Mouse (Mus musculus) Patski (cell line): ENCODE data around the gene Plekha6. TPM values are rescaled to one million over a fixed set of nuclear protein-coding genes. Genes with fewer than 3 reads are reported as not detected.

Experiments
- ATAC-seq: fragments of 100-300 bp; one replicate; pipeline ENCODE4 v1.8.0; 2021
- CTCF ChIA-PET: fragments of 350-600 bp; sonication (Branson Sonifier 250); formaldehyde crosslinking; loops from one replicate; lab custom pipeline; 2022; ENCODE audit warnings: inconsistent platforms; lab: Charles Lee
- POLR2A ChIA-PET: fragments of 350-600 bp; sonication (Branson Sonifier 250); formaldehyde crosslinking; loops from one replicate; lab custom pipeline; 2022; ENCODE audit warnings: antibody characterized with exemption, inconsistent platforms; lab: Charles Lee
- DNase-seq: peaks from one replicate; pipeline ENCODE4 v3.0.0-alpha.2; 2011; ENCODE audit warnings: low read depth, low spot score
- H3K27me3 ChIP-seq: fragments of 371-371 bp; one replicate; pipeline ENCODE4 v1.5.1; 2021
- CTCF ChIP-seq: fragments of 100-300 bp; IDR thresholded peaks from one replicate; pipeline ENCODE4 v1.5.1; 2021
- in situ Hi-C: fragments of 300-500 bp; cut with MboI; formaldehyde crosslinking; loops from 3 replicates; pipeline ENCODE4 v1.11.1; 2018; ENCODE audit warnings: low pct_unique_long_range_greater_than_20kb, mixed read lengths
- polyA plus RNA-seq: library from polyadenylated mRNA; unstranded; gene quantifications from one replicate; pipeline ENCODE4 v1.2.3, GENCODE M21; 2021

The Plekha6 gene
- polyA plus RNA-seq, 1 experiment from 2014 or later: 17.6 TPM

- CTCF ChIA-PET: no interaction called here
- ATAC-seq: no peak
- H3K27me3 ChIP-seq: no peaks in the 10 kb centered on the region
- no peak for TF ChIP-seq CTCF
- in situ Hi-C loops: no loop called here
- DNase-seq: no peak
- POLR2A ChIA-PET: no interaction called here
Observed at GRCm38 (mm10) chr1:133196181-133196580, 32.2 kb downstream of the Plekha6 start.

DNA sequence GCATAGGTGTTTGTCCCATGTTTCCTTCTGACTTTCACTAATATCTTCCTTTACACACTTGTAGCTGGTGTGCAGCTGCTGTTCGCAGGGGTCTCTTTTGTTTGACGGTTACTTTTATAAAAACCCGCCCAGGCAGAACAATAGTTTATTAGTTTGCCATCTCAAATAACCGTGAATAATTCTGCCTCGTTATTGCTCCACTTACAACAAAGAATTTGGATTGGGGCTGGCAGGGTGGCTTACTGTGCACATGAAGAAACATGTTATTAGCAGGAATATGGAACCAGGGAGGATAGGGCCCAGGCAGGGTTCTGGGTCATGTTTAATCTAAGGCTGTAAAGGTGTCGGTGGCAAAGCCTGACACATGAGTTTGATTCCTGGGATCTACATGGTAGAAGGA is 33.3 kb downstream of the Plekha6 start:
- DNase-seq (no peak), ATAC-seq (no peak)
- in situ Hi-C loops: no loop called here
- H3K27me3 ChIP-seq: no peaks in the 10 kb centered on the region
- CTCF ChIA-PET: no interaction called here
- POLR2A ChIA-PET: no interaction called here
- no peak for TF ChIP-seq CTCF

- H3K27me3 ChIP-seq: no peaks in the 10 kb centered on the region
- ChIA-PET CTCF (interaction anchor here (1.1 to 1.5 kb wide), 2 partner anchors 10 to 107 kb away, joined by 5 read pairs; no protein-coding TSS in a partner anchor), POLR2A (no interaction called here)
- no peak for TF ChIP-seq CTCF
- DNase-seq (no peak), ATAC-seq (no peak)
- in situ Hi-C loops: loop anchor here (25.0 kb wide), 1 partner anchor 888 kb away; the partner anchor contains the start of gene Btg2
Observed at GRCm38 (mm10) chr1:133199706-133200105, 35.7 kb downstream of the Plekha6 start.

- ATAC-seq: no peak
- ChIA-PET CTCF (interaction anchor here (0.8 to 2.2 kb wide), 3 partner anchors 20 to 24 kb away, joined by 3 to 10 read pairs (median 3); no protein-coding TSS in a partner anchor), POLR2A (no interaction called here)
- no peaks in the 10 kb centered on the region for H3K27me3 ChIP-seq
- in situ Hi-C loops: loop anchor here (25.0 kb wide), 1 partner anchor 886 kb away; the partner anchor contains the start of gene Btg2
- TF ChIP-seq CTCF: no peak
- no peak for DNase-seq
Observed at GRCm38 (mm10) chr1:133201499-133201898, 37.5 kb downstream of the Plekha6 start.

- TF ChIP-seq CTCF: no peak
- no peaks in the 10 kb centered on the region for H3K27me3 ChIP-seq
- in situ Hi-C loops: loop anchor here (25.0 kb wide), 1 partner anchor 884 kb away; the partner anchor contains the start of gene Btg2
- DNase-seq (no peak), ATAC-seq (no peak)
- POLR2A ChIA-PET: no interaction called here
- CTCF ChIA-PET: no interaction called here
Observed at GRCm38 (mm10) chr1:133203701-133204100, 39.7 kb downstream of the Plekha6 start.

GRCm38 (mm10) chr1:133204341-133204849 is 40.4 kb downstream of the Plekha6 start:
- no peak for TF ChIP-seq CTCF
- H3K27me3 ChIP-seq: no peaks in the 10 kb centered on the region
- DNase-seq (no peak), ATAC-seq (no peak)
- ChIA-PET POLR2A (no interaction called here), CTCF (interaction anchor here (1.2 kb wide), 1 partner anchor 27 kb away, joined by 3 read pairs; no protein-coding TSS in a partner anchor)
- in situ Hi-C loops: loop anchor here (25.0 kb wide), 1 partner anchor 883 kb away; the partner anchor contains the start of gene Btg2

DNA sequence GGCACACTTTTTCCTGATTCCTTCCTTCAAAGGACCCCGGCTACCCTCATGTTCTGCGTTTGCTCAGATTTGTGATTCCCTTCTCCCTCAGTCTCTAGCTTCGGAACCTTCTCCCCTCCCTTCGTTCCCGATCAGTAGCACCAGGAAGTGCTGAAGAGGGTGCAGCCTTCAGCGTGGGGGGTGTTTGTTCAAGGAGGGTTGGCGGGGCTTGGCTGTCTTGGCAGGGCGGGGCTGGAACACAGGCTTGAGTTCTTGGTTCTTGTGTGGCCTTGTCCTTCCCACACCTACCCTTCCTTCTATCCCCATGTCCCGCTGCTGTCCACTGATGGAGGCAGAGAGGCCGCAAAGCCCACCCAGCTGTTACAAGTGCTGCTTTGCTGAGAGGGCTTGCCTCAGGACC is 41.0 kb downstream of the Plekha6 start:
- ChIA-PET CTCF (interaction anchor here (1.2 to 1.6 kb wide), 2 partner anchors 28 to 102 kb away, joined by 3 to 4 read pairs; no protein-coding TSS in a partner anchor), POLR2A (no interaction called here)
- DNase-seq (no peak), ATAC-seq (no peak)
- no peaks in the 10 kb centered on the region for H3K27me3 ChIP-seq
- no peak for TF ChIP-seq CTCF
- in situ Hi-C loops: loop anchor here (25.0 kb wide), 1 partner anchor 882 kb away; the partner anchor contains the start of gene Btg2

DNA sequence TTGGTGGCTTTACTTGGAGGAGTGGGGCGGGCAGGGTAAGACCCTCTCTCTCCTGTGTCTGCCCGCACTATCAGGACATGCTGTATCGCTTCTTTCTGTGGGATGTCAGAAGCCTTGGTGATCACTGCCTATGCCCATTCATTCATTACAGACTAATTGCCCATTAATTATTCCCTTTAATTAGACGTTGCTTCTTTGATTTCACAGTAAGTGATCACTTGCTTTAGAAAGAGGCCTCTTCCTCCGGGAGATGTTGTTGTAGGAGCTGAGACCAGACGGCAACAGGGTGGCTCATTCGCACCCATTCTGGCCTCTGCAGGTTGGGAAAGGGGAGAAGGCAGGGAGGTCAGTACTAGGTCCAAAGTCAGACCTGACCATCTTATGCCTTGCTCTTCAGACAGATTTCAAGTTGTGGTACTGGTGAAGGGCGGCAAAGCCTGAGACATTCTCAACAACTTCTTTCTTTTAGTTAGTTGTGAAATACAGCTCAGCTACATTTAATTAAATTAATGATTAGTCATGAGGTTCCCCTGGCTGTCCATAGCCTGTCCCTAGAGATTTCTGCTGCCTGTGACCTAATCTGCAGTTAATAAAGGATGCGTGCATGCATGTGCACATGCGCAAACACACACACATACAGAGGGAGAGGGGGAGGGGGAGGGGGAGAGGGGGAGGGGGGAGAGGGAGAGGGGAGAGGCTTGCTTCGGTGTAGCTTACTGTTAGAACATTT is 44.2 kb downstream of the Plekha6 start:
- CTCF ChIA-PET: interaction anchor here (0.5 to 3.4 kb wide), 4 partner anchors 15 to 99 kb away, joined by 3 to 13 read pairs (median 6); no protein-coding TSS in a partner anchor
- no peaks in the 10 kb centered on the region for H3K27me3 ChIP-seq
- ATAC-seq (no peak), DNase-seq (no peak)
- TF ChIP-seq CTCF: no peak
- POLR2A ChIA-PET: interaction anchor here (1.2 kb wide), 1 partner anchor 20 kb away, joined by 3 read pairs; no protein-coding TSS in a partner anchor
- in situ Hi-C loops: loop anchor here (25.0 kb wide), 1 partner anchor 879 kb away; the partner anchor contains the start of gene Btg2

- in situ Hi-C loops: loop anchor here (25.0 kb wide), 1 partner anchor 878 kb away; the partner anchor contains the start of gene Btg2
- DNase-seq (no peak), ATAC-seq (no peak)
- CTCF ChIA-PET: interaction anchor here (0.8 to 3.4 kb wide), 6 partner anchors 9 to 98 kb away, joined by 3 to 13 read pairs (median 4); no protein-coding TSS in a partner anchor
- no peak for TF ChIP-seq CTCF
- POLR2A ChIA-PET: interaction anchor here (1.2 kb wide), 1 partner anchor 21 kb away, joined by 3 read pairs; no protein-coding TSS in a partner anchor
- H3K27me3 ChIP-seq: no peaks in the 10 kb centered on the region
Observed at GRCm38 (mm10) chr1:133209036-133209435, 45.0 kb downstream of the Plekha6 start.

- ChIA-PET CTCF (interaction anchor here (0.8 to 3.4 kb wide), 6 partner anchors 9 to 98 kb away, joined by 3 to 13 read pairs (median 4); no protein-coding TSS in a partner anchor), POLR2A (interaction anchor here (1.1 kb wide), 1 partner anchor 18 kb away, joined by 3 read pairs; no protein-coding TSS in a partner anchor)
- no peaks in the 10 kb centered on the region for H3K27me3 ChIP-seq
- no peak for TF ChIP-seq CTCF
- no peak for ATAC-seq
- in situ Hi-C loops: loop anchor here (25.0 kb wide), 1 partner anchor 878 kb away; the partner anchor contains the start of gene Btg2
- no peak for DNase-seq
Observed at GRCm38 (mm10) chr1:133209482-133209881, 45.5 kb downstream of the Plekha6 start.
